Mouse (Mus musculus) neural tube, embryonic 10.5 days (tissue): ENCODE measurements at regions not wholly inside any gene's neighbourhood (a gene's known extent, or its start where the extent isn't known, plus 50 kb on each side); places are given as distances from the start of the nearest gene placed in this dataset.

Experiments used
- DNase-seq: peaks from one replicate; pipeline ENCODE4 v3.0.0-alpha.2; 2017; ENCODE audit warnings: low spot score; ENCODE audit errors: extremely low spot score

DNA sequence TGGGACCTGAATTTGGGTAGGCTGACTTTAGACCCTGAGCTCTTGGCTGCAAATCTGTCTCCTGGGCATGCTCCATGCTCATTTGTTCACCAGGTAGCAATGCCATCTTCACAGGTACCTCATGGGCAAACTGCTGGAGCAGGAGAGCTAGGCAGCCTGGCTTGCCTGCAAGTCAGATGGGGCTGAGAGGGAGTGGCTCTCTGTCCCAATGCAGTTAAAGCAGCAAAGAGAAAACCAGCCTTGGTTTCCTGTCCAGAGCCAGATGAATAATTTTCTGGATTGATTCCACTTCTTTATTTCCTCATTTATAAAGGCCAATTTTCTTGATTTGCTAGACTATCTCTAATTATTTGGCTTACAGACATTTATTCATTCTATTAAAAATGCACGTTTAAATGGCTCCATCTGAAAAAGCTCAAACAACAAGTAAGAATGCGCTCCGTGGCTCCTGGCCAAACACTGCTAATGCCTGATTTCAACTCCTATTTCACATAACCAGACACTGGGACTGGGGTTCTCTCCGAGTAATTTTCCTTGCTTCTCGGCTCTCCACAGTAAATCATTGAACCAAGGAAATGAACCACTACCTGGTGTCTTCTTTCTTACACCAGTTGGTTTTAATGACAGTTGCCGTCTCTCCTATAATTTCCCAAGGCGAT lies 60.5 kb downstream of the Rsl24d1 start:
- no peak for DNase-seq

DNA sequence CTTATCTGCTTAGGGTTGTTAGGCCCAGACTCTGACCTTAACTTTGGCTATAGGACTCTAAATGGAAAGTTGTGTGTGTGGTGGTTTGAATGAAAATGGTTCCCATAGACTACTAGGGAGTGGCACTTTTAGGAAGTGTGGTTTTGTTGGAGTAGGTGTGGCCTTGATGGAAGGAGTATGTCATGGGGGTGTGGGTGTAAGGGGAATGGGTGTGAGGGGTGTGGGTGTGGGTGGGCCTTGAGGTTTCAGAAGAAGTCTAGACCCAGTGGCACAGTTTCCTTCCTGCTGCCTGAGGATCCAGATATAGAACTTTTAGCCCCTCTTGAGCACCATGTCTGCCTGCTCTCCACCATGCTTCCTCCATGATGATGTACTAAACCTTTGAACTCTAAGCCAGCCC lies 63.4 kb downstream of the Rsl24d1 start:
- DNase-seq: no peak

DNA sequence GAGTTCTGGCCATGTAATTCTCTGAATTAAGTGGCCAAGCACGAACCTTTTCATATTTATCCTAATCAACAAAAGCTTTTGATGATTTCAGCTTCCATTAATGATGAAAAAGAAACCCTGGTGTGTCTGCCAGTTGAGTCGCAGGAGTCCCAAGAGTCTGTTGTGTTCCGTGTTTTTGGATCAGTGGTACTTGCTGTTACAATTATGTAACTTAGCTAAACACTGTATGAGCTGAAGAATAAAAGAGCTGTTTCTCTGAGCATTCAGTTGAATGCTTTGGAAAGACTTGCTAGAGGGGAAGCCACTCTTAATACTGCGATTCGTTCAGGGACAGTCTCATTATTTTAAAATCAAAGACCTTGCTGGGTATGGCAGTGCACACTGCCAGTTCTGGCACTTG lies 70.1 kb downstream of the Rsl24d1 start:
- no peak for DNase-seq

DNA sequence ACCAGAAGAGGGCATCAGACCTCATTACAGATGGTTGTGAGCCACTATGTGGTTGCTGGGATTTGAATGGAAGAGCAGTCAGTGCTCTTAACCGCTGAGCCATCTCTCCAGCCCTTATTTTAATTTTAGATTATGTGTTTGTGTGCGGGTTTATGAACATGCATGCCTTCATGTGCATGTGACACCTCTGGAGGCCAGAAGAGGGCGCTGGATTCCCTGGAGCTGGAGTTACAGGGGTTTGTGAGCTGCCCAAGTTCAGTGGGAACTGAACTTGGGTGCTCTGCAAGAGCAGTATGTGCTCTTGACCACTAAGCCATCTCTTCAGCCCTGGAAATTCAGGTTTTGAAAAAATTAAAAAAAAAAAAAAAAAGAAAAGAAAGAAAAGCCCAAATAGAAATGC lies 71.7 kb downstream of the Rsl24d1 start:
- DNase-seq: no peak

DNA sequence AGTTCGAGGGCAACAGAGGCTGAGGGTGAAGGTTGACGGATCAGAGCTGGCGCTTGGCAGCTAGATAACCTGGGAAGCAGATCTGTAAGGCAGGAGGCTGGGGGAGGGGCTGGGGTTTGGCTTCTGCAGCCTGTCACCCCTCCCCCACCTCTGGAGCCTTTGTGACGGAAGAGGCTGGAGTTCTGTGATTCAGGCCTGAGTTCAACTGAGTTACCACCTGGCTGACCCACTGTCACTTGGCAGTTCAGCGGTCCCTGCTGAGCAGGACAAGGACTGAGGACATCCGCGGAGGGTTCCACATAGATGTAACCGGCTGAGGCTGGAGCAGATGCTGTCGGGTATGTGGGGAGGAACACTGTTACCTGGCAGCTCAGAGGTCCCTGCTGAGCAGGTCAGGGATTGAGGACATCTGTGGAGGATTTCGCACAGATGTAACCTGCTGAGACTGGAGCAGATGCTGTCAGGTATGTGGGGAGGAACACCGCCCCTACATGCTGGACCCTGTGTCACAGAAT lies 79.1 kb downstream of the Rsl24d1 start:
- peak; percentile 33 for DNase-seq

DNA sequence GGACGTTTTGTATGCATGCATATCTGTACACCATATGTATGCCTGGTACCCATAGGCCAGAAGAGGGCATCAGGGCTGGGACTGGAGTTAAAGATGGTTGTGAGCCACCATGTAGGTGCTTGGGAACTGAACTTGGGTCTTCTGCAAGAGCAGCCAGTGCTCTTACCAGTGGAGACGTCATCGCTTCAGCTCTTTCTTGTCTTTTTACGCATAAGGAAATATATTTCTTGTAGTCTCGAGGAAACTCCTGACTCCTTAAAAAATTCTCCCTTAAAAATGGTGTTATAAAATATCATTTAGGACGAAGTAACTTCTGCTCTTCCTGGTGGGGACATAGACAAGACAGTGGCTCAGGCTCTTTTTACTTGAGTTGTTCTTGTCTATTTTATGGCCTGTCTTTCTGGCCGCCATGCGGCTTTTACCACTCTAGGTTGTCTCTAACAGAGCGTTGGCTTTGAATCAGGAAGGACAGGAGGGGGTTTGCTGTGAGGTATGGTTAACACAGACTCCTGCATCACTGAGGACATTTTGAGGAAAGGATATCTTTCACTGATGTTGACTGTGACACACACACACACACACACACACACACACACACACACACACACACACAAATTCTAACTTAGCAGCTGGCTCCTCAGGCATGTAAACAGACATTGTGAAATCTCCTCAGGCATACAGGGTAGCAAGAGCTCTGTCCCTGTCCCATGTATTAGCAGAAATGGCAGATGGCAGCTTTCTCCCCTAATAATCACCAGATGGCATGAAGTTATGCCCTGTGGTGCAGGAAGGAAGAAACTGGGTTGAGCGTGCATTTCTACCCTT lies 85.2 kb downstream of the Rsl24d1 start:
- DNase-seq: no peak

DNA sequence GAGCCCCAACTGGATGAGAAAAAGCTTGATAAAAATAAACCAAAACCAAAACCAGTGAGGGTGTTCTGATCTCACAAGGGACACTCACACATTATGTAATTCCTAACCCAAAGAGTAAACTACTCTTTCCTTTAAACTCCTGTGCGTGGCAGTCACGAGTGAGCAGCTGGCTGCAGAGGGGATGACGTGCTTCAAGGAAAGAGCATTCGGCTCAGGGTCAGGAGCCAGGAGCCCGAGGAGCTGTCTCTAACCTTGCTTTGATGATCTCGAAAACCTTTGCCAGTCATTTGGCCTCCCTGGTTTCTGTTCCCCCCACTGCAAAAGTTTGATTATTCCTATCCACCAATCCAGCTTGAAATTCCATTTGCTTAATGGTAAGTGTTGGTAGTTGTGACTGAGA lies 109.9 kb downstream of the Rsl24d1 start:
- no peak for DNase-seq

DNA sequence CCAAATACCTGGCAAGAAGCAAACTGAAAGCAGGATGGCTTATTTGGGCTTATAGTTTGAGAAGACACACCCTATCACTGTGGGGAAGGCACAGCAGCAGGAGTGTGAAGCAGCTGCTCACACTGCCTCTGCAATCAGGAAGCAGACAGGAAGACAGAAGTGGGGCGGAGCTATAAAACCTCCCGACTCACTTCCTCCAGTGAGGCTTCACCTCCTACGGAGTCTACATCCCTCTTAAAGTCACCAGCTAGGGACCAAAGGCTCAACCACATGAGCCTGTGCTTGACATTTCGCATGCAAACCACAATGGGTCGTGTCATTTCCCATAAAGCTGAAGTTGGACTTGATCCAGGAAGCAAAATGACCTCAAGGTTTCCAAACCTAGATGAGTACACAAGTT lies 127.0 kb downstream of the Rsl24d1 start:
- no peak for DNase-seq

DNA sequence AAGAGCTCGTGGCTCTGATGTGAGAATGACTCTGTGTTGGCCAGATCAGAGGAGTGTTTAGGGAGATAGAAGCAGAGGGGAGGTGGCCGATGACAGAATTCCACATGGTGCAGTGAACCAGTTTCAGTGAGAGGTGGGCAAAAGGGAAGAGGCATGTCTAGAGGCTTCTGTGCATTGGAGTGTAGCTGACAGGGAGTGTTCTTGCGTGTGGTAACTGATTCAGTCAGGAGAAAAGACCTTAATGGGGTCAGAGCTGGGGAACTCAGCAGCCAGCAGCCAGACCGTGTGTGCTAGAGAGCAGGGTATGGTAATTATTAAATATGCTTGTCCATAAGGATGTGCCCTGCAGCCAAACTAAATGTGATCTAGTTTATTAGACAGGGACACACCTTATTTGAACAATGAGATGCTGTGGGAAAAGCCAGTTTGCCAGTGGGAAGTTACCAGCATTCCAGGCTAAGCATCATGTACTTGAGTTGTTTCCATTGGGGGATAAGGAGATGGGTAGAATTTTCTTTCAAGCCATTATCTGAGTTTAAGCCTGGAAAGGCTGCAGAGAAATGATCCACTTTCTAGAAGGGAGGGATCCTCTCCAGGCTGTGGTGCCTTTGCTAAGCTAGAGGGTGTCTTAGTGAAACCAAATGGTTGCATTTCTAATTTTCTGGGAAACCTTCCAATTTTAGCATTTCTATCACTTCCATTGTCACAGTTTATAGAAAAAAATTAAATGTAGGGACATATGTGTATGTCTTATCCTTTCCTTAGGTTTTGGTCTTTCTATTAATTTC lies 129.5 kb downstream of the Rsl24d1 start:
- DNase-seq: no peak

DNA sequence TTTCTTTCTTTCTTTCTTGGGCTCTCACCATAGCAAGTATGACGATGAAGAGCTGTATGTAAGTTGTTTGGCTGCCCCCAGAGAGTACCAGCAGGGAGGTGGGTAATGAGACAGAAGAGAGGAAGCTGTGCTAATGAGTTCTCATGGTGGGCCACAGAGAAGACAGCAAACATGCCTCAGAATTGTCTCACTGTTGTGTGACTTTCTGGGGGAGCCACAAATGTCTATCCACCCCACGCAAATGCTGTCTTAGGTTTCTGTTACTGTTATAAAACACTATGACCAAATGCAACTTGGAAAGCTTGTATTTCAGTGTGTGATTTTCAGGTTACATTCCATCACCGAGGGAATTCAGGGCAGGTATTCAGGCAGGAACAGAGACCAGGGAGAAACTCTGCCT lies 131.0 kb downstream of the Rsl24d1 start:
- DNase-seq: no peak

DNA sequence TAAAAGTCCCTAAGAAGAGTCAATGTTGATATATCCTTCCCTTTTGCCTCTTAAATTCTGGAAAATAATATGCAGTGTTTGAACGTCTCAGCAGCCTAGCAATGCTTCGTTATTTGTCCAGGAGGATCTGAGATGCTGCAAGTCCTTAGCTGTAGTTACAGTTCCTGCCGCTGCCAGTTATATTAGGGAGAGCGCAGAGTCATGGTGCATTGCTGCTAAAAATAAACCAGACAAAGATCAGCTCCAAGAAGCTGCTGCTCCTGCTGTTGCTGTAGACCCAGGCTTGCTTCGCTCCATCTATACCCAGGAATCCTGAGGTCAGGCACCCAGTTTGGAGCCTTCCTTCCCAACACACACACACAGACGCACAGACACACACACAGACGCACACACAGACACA lies 132.3 kb downstream of the Rsl24d1 start:
- DNase-seq: no peak

DNA sequence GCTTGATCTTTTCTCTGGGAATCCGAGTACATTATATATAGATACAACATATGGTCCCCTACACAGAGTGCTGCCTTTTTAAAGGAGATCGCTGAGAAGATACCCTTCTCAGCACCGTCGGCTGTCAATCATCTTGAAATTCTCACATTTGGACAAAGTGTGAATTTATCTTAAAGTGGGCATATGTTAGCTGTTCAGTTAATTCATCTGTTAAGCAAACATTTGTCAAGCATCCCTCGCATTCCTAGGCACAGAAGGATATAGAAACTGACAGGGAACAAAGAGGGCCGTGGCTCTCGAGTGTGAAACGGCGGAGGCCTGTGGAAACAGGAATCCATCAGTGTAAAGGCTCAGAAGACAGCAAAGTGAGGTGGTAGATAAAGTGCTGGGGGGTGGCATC lies 144.9 kb downstream of the Rsl24d1 start:
- DNase-seq: no peak

DNA sequence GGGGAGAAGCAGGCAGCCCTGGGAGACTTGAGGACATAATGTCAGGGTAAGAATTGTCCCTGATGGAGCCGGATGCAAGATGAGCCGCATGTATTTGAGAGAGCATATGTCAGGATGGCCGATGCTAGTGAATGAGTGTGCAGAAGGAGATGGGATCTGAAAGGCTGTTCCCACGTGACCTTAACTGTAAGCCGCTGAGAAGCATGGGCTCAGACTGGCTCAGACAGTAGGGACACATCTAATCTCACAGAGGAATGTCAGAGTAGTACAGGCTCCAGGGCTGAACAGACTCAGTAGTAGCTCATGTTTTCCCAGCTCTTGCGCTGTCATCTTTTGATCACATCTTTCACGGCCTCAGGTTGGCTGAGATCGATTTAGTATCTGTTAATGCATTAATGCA lies 145.4 kb downstream of the Rsl24d1 start:
- DNase-seq: no peak

DNA sequence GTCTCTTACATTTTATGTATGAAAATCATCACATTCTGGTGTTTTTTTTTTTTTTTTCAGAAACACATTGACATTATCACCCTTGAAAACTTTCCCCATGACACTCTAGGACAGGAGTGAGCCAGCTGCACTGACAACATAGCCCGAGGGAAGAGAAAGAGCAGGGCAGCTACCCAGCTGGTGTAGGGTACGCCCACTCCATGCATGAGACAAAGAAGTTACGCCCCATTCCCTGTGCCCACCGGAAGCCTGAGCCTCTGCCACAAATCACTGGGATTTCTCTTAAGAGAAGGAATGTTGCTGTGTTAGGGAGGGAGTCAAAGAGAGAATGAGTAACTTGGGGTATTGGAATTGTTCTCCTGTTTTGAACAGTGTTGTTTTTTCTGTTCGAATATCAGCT lies 149.5 kb downstream of the Rsl24d1 start:
- DNase-seq: peak; percentile 19

DNA sequence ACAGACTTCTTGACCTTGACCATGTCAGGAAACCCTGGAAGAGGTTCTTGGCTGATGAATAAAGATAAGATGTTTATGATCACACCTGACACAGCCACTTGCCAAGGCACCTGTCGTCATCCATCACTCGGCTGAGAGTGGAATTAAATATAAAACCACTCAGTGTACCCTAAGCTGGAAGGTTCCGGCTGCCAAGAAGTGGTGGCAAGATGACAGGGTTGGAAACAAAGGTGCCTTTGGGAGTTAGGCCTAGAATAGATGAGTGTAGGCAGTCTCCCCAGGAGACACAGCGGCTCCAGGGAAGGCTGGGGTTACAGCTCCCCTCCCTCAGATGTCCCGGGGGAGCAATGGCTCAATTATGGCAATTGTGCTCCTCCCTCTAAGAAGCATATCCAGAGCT lies 157.0 kb downstream of the Rsl24d1 start:
- DNase-seq: no peak

DNA sequence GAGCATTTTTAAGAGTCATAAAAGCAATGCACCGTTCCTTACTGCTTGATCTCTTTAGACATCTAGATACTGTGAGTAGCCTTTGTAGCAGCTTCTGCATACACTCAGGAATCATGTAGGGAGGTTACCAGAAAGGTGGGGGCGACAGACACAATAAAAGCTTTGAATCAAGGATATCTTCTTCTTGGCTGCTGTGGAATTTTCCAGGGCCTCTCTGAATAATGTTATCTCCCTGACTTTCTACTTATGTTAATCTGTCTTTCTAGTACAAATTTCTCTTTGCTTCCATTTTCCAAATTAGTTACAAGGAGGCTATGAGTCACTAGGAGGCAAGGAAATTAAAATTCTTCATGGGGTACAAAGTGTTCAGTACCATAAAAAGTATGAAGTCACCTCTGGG lies 159.4 kb downstream of the Rsl24d1 start:
- DNase-seq: no peak

DNA sequence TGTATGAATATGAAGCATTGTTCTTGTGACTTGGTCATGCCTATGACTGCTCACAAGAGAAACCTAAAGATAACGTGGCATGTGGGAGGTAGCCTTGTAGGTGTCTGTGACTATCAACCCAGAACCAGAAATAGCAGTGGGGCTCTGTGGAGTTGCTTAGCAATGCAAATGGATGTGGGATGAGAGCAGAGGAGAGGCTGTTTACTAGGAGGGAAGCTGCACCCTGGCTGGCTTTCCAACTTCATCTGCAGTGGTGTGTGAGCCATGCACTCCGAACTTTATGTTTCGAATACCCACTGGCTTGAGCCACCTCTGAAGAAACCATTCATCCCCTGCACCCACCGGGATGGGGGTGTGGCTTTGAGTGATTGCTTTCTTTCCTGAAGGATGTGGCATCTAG lies 160.5 kb downstream of the Rsl24d1 start:
- no peak for DNase-seq

DNA sequence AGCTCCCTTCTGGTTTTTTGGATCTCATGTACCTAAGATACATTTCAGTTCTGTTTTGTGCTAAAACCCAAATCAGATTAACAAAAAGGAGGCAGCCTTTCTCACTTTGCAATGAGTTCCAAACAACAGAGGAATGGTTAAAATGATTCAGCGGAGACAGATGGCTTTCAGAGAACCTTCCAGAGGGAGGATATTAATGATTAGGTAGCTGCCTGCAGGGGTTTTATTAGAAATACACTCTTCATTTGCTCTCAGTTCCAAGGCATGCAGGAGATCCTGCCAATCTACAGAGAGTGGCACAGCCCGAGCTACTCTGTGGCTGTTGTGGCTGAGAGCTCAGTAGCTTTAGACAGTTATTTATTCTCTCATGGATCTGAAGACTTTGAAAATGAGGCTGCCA lies 162.4 kb downstream of the Rsl24d1 start:
- DNase-seq: no peak

DNA sequence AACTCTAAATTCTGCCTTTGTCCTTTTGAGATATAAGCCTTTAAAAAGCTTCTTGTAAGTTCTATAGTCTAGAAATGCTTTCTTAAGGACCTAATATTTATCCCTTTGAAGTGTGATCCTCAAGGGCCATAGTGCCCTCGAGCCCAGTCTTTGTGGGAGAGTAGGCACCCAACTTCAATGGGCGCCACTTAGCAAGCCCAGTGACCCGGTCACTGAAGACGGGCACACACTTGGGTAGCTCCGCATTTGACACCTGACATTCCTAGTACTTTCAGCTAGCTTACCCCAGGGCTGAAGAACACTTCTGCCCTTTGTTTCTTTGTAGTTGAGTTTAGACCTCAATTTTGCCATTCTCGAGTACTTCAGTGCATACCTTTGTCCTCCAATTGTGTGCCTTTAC lies 182.1 kb downstream of the Rsl24d1 start:
- no peak for DNase-seq

DNA sequence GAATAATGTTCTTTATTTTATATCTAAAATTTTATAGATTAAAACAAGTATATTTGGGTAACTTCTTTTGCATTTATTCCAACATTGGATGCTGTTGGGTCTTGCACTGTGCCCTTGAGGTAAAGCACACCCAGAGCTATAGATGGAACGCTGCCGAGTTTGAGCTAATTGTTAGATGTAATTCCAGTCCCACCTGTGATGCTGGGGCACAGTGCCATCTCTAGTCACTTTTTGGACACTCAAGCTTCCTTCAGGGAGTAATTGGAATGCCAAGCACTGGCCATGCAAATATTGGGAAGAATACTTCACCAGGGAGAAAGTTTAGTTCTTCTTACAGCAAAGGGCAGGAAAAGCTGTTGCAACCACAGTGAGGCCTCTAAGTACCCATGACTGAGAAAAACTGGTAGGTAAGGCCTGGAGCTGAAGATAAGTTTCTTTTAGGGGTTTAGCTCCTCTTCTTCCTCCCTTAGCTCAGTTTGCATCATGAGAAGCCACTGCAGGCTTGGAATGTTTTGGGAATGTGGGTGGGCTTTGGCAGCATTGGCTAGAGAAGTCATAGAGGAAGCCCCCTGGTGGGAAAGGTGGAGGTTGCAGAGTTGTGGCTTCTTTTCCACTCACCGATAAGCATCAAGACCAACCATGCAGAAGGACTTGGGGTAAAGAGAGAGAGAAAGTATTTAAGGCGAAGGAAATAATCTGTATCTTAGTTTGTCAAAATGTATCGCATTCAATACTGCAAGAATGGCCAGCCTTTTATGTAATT lies 189.1 kb downstream of the Rsl24d1 start:
- no peak for DNase-seq

DNA sequence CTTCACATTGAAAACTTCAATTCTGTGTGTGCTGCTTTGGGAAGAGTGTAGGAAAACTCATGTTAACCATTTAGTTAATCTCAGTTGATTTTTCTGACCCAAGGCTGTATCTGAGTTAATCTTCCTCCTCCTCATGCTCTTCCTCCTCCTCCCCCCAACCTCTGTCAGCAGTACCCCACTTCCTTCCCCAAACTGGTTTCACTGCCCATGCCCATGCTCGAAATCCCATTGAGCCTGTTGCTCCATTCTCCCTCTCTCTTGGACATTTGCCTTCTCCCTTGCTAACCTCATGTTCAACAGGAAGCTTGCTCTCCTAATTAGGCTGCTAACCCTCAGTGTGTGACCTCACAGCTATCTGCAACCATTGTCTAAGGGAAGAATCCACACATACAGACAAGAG lies 203.8 kb downstream of the Rsl24d1 start:
- no peak for DNase-seq
